Mouse (Mus musculus) Muller cell, postnatal 12 days (primary cell): Measurements from ENCODE around the gene Ucp1.

Experiments used
- DNase-seq: peaks from one replicate; pipeline ENCODE4 v3.0.0-alpha.2; 2015; ENCODE audit errors: inconsistent ontology term

Ucp1 gene

GRCm38 (mm10) chr8:83331899-83332697 is 41.9 kb downstream of the Ucp1 start, which contains the start of gene Elmod2:
Elmod2 (minus strand) TSS chr8:83332486.
- DNase-seq: peak; percentile 97

- DNase-seq: no peak
Measured at GRCm38 (mm10) chr8:83332864-83333263, 42.7 kb downstream of the Ucp1 start.

DNA sequence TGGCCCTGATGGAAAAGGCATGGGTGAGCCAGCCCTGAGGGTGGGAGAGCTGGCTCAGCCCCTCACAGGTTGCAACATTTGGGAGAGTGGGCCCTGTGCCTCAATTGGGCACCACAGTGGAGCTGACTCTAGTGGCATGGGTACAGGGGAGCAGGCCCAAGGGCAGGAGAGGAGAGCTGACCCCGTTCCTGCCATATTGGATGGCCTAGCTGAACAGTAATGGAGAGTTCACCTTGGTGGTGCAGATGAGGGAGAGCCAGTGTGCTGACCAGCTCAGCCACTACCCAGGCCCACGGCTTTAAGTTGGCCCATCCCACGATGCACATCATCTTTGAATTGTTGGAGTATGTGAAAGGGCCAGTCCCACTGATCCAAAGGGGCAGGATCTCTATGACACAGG is 51.9 kb downstream of the Ucp1 start:
- no peak for DNase-seq

DNA sequence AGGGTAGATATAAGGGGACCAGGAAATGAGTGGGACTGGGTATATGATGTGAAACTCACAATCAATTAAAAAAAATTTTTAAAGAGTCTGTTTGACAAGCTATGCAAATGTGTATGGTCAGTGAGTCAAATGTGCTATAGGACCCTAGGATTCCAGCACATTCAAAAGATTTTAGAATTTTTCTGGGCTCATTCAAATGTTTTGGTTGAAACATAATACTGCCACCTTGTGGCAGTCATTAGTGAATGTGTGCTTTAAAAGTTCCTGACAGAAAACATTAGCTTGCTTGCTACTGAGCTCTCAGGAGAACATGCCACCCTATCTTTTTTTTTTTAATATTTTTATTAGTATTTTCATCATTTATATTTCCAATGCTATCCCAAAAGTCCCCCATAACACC is 52.5 kb downstream of the Ucp1 start:
- DNase-seq: peak; percentile 19
